Mouse (Mus musculus): ENCODE results near the gene Bgn. TPM values are rescaled to one million over a fixed set of nuclear protein-coding genes. Genes with fewer than 3 reads are reported as not detected.

Bgn gene
- 47.9 TPM for polyA plus RNA-seq (2014; fragmentation: Illumina TruSeq; extraction: RNeasy Lipid Tissue Mini Kit (QIAGEN cat#74804); ENCODE audit: low replicate concordance)

GRCm38 (mm10) chrX:73483484-73483810 is at the start of gene Bgn:
Bgn (plus strand) TSS chrX:73483602.

DNA sequence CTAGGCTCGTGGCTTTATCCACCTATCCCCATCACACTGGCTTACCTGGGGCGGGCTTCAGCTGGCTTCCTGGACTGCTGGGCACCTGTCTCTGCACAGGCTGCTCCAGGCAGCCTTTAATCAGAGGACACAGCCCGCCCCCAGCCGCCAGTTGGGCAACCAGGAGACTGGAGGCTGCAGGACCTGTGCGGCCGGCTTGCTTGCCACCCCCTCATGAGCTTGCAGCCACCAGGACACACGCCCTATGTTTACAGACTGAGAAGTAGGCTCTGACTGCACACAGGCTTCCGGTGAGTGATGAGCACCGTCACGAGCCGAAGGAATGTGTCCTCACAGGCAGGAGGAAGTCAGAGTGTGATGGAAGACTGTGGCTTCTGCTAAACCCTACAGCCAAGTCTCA is 48.1 kb upstream of the Bgn start, which contains the start of gene Trex2:
TSS of gene Trex2 (minus strand) at position 93 of the 400 bp plus-strand sequence.

DNA sequence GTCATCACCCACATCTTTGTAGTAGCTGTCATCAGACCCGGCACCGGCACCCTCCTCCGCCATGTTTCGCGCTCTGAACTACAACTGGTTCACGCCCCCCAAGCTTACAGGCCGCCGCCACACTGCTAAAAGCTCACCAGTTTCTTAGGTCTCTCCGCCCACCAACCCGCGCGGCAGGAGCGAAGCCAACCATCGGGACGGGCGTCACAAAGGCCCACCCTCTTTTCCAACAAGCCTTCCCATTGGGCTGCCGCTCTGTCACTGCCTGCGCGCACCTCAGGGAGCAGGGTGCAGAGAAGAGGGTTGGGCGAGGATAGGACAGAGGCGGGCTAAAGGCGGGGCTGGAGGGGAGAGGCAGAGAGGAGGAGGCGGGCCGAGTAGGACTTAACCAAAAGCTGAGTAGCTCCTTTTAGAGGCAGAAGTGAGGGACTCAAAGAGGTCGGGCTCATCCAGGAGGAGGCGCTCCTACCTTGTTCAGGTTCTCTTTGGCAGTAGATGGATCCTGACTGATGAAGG is 24.5 kb upstream of the Bgn start, which contains the start of gene Haus7:
TSS of gene Haus7 (minus strand) at position 168 of the 516 bp plus-strand sequence.

Other genes starting within 250 kb of the Bgn start
- gene Xlr4c, start 240.5 kb upstream of the Bgn start, polyA plus RNA-seq (2014; fragmentation: Illumina TruSeq; extraction: RNeasy Lipid Tissue Mini Kit (QIAGEN cat#74804); ENCODE audit: low replicate concordance): 6.4 TPM
- not detected for gene Xlr3c, start 218.2 kb upstream of the Bgn start, polyA plus RNA-seq (2014; fragmentation: Illumina TruSeq; extraction: RNeasy Lipid Tissue Mini Kit (QIAGEN cat#74804); ENCODE audit: low replicate concordance)
- not detected for gene Xlr5a, start 190.6 kb upstream of the Bgn start, polyA plus RNA-seq (2014; fragmentation: Illumina TruSeq; extraction: RNeasy Lipid Tissue Mini Kit (QIAGEN cat#74804); ENCODE audit: low replicate concordance)
- 0.48 TPM for gene Xlr5c, start 190.6 kb upstream of the Bgn start, polyA plus RNA-seq (2014; fragmentation: Illumina TruSeq; extraction: RNeasy Lipid Tissue Mini Kit (QIAGEN cat#74804); ENCODE audit: low replicate concordance)
- gene Gm45015, start 146.8 kb upstream of the Bgn start, polyA plus RNA-seq (2014; fragmentation: Illumina TruSeq; extraction: RNeasy Lipid Tissue Mini Kit (QIAGEN cat#74804); ENCODE audit: low replicate concordance): not detected
- 6.1 TPM for gene Zfp275, start 141.0 kb upstream of the Bgn start, polyA plus RNA-seq (2014; fragmentation: Illumina TruSeq; extraction: RNeasy Lipid Tissue Mini Kit (QIAGEN cat#74804); ENCODE audit: low replicate concordance)
- gene Gm18336, start 84.9 kb upstream of the Bgn start, polyA plus RNA-seq (2014; fragmentation: Illumina TruSeq; extraction: RNeasy Lipid Tissue Mini Kit (QIAGEN cat#74804); ENCODE audit: low replicate concordance): not detected
- gene Zfp92, start 72.5 kb upstream of the Bgn start, polyA plus RNA-seq (2014; fragmentation: Illumina TruSeq; extraction: RNeasy Lipid Tissue Mini Kit (QIAGEN cat#74804); ENCODE audit: low replicate concordance): 1.2 TPM
- not detected for gene Trex2, start 48.3 kb upstream of the Bgn start, polyA plus RNA-seq (2014; fragmentation: Illumina TruSeq; extraction: RNeasy Lipid Tissue Mini Kit (QIAGEN cat#74804); ENCODE audit: low replicate concordance)
- 2.8 TPM for gene Haus7, start 24.6 kb upstream of the Bgn start, polyA plus RNA-seq (2014; fragmentation: Illumina TruSeq; extraction: RNeasy Lipid Tissue Mini Kit (QIAGEN cat#74804); ENCODE audit: low replicate concordance)
- gene Atp2b3, start 19.5 kb downstream of the Bgn start, polyA plus RNA-seq (2014; fragmentation: Illumina TruSeq; extraction: RNeasy Lipid Tissue Mini Kit (QIAGEN cat#74804); ENCODE audit: low replicate concordance): not detected
- not detected for gene Dusp9, start 155.8 kb downstream of the Bgn start, polyA plus RNA-seq (2014; fragmentation: Illumina TruSeq; extraction: RNeasy Lipid Tissue Mini Kit (QIAGEN cat#74804); ENCODE audit: low replicate concordance)
- not detected for gene Pnck, start 176.5 kb downstream of the Bgn start, polyA plus RNA-seq (2014; fragmentation: Illumina TruSeq; extraction: RNeasy Lipid Tissue Mini Kit (QIAGEN cat#74804); ENCODE audit: low replicate concordance)
- 276 TPM for gene Slc6a8, start 189.5 kb downstream of the Bgn start, polyA plus RNA-seq (2014; fragmentation: Illumina TruSeq; extraction: RNeasy Lipid Tissue Mini Kit (QIAGEN cat#74804); ENCODE audit: low replicate concordance)
- 178 TPM for gene Bcap31, start 232.6 kb downstream of the Bgn start, polyA plus RNA-seq (2014; fragmentation: Illumina TruSeq; extraction: RNeasy Lipid Tissue Mini Kit (QIAGEN cat#74804); ENCODE audit: low replicate concordance)
- gene Abcd1, start 233.0 kb downstream of the Bgn start, polyA plus RNA-seq (2014; fragmentation: Illumina TruSeq; extraction: RNeasy Lipid Tissue Mini Kit (QIAGEN cat#74804); ENCODE audit: low replicate concordance): 5.5 TPM